16 mouse cellular contexts compared by ENCODE assay signal in the genomic region with DNA sequence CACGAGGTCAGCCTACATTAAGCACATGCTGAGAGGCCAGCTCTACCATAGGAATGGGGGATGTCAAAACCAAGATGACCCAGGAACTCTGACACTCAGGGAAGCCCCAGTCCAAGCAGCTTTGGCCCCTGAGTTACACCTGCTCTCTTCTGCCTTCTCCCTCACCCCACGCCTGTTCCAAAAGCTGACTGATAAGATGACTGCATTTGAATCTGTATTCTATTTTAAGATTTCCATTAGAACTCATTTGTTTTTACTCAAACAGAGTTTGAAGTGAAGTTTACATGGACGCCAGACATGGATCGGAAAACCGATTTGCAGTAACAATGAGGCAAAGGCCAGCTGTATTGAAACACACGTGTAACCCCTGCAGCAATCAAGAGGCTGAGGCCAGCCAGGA.
"Had no signal": no experiment of that assay in that cellular context is flagged by ENCODE, and none has a peak within 500 bp of the region (broad histone marks: within the 10 kb centered on the region; RNA-seq: fewer than 3 reads in every experiment).

No protein-coding gene starts in this region.

- H3K4me3 ChIP-seq: neural tube, embryonic 13.5 days; neural tube, embryonic 15.5 days; stomach, embryonic 15.5 days had no signal

- DNase-seq: retina, postnatal 1 day; right cerebral cortex, adult 18-20 months; right cerebral cortex, postnatal 14 days; right cerebral cortex, postnatal 25 days; right cerebral cortex, postnatal 4 days; spleen, adult 18-20 months; thymus, adult 18-20 months; thymus, adult 2 months; thymus, postnatal 14 days; thymus, postnatal 25 days; thymus, postnatal 36 days; thymus, postnatal 4 days had no signal

- H3K9ac ChIP-seq: neural tube, embryonic 13.5 days; neural tube, embryonic 15.5 days; stomach, embryonic 15.5 days had no signal

- H3K9me3 ChIP-seq: neural tube, embryonic 13.5 days; neural tube, embryonic 15.5 days; stomach, embryonic 15.5 days had no signal

- H3K4me1 ChIP-seq: stomach, embryonic 15.5 days had no signal

- H3K36me3 ChIP-seq: neural tube, embryonic 13.5 days; neural tube, embryonic 15.5 days; stomach, embryonic 15.5 days had no signal

- H3K27ac ChIP-seq: neural tube, embryonic 13.5 days; neural tube, embryonic 15.5 days; stomach, embryonic 15.5 days; stomach, postnatal 0 days had no signal

- H3K27me3 ChIP-seq: neural tube, embryonic 13.5 days; neural tube, embryonic 15.5 days; stomach, embryonic 15.5 days had no signal

- H3K4me2 ChIP-seq: neural tube, embryonic 13.5 days; neural tube, embryonic 15.5 days; stomach, embryonic 15.5 days had no signal
